Mouse (Mus musculus) gastrocnemius, postnatal 10 days (tissue): ENCODE results near the gene Ndufb6. TPM values are rescaled to one million over a fixed set of nuclear protein-coding genes. Genes with fewer than 3 reads are reported as not detected.

Source experiments
- DNase-seq: peaks from one replicate; pipeline ENCODE4 v3.0.0; 2021; ENCODE audit warnings: mixed read lengths
- total RNA-seq, 2 experiments: library from RNA; stranded (reverse); gene quantifications; 2 replicates each; pipeline ENCODE4 v1.2.3; 2021

Gene Ndufb6
- total RNA-seq, 2 experiments from 2014 or later: 196 to 243 TPM

- DNase-seq: no peak
Measured at GRCm38 (mm10) chr4:40254385-40255103, 24.7 kb downstream of the Ndufb6 start.

- DNase-seq: no peak
Measured at GRCm38 (mm10) chr4:40253766-40254165, 25.5 kb downstream of the Ndufb6 start.

GRCm38 (mm10) chr4:40250984-40251383 is 28.2 kb downstream of the Ndufb6 start:
- DNase-seq: no peak

- no peak for DNase-seq
Measured at GRCm38 (mm10) chr4:40244035-40244434, 35.2 kb downstream of the Ndufb6 start.

GRCm38 (mm10) chr4:40243006-40243405 is 36.2 kb downstream of the Ndufb6 start:
- no peak for DNase-seq

- DNase-seq: no peak
Measured at GRCm38 (mm10) chr4:40241928-40242327, 37.3 kb downstream of the Ndufb6 start.

GRCm38 (mm10) chr4:40240272-40240744 is 38.9 kb downstream of the Ndufb6 start:
- no peak for DNase-seq

- peak; percentile 17 for DNase-seq
Measured at GRCm38 (mm10) chr4:40239409-40240271, 39.6 kb downstream of the Ndufb6 start, which contains the start of gene Ddx58. TSS of gene Ddx58 (minus strand) at chr4:40239828.

- peak; percentile 52 for DNase-seq
Measured at GRCm38 (mm10) chr4:40238483-40239408, 40.5 kb downstream of the Ndufb6 start.

- no peak for DNase-seq
Measured at GRCm38 (mm10) chr4:40236829-40237228, 42.4 kb downstream of the Ndufb6 start.

- no peak for DNase-seq
Measured at GRCm38 (mm10) chr4:40234256-40234655, 45.0 kb downstream of the Ndufb6 start.

- DNase-seq: no peak
Measured at GRCm38 (mm10) chr4:40233062-40233664, 46.1 kb downstream of the Ndufb6 start.

GRCm38 (mm10) chr4:40229723-40230122 is 49.5 kb downstream of the Ndufb6 start:
- DNase-seq: no peak

GRCm38 (mm10) chr4:40227886-40228285 is 51.3 kb downstream of the Ndufb6 start:
- no peak for DNase-seq

- no peak for DNase-seq
Measured at GRCm38 (mm10) chr4:40227131-40227530, 52.1 kb downstream of the Ndufb6 start.

GRCm38 (mm10) chr4:40226095-40226494 is 53.1 kb downstream of the Ndufb6 start:
- DNase-seq: no peak

- no peak for DNase-seq
Measured at GRCm38 (mm10) chr4:40221876-40222585, 57.2 kb downstream of the Ndufb6 start.

- DNase-seq: no peak
Measured at GRCm38 (mm10) chr4:40221004-40221760, 58.0 kb downstream of the Ndufb6 start.
